Mouse (Mus musculus) kidney, postnatal 36 days (tissue): ENCODE data around the gene Dchs2.
A peak's percentile ranks its signal among the peaks of the same experiment; 100 is the strongest.
"Not testable (repeated sequence)": the region's sequence is repeated elsewhere in the genome, so short reads cannot be mapped to it uniquely, and the experiment has no call there.

ENCODE experiments used
- DNase-seq, 2 experiments: peaks; one replicate each; pipeline ENCODE4 v3.0.0; 2021 to 2022; ENCODE audit warnings: mixed read lengths in 2 of 2

Dchs2 gene

GRCm38 (mm10) chr3:83127726-83128448 is at the start of gene Dchs2:
TSS of gene Dchs2 (plus strand) at chr3:83127948.
- peak in 1 of 2 experiments; percentile 8 for DNase-seq

GRCm38 (mm10) chr3:83080567-83081055 is 47.1 kb upstream of the Dchs2 start:
- peak; percentile 54 to 83 for DNase-seq

DNA sequence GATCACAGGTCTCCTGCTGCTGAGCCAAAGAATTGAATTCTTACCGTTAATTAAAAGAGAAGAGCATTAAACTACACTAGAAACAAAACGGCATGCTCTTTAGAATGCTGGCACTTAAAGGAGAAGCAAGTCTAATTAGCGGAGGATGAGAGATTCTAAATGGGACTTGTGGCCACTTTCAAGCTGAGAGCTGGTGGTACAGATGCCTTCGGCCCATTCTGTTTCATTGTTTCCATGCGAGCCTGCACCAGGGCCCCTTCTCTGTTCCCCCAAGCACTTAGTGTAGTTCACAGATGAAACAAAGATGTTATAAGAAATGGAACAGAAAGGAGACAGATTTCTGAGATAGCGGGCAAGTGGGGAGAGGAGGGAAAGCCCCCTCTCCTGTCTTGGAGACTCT is 30.2 kb upstream of the Dchs2 start:
- DNase-seq: no peak

DNA sequence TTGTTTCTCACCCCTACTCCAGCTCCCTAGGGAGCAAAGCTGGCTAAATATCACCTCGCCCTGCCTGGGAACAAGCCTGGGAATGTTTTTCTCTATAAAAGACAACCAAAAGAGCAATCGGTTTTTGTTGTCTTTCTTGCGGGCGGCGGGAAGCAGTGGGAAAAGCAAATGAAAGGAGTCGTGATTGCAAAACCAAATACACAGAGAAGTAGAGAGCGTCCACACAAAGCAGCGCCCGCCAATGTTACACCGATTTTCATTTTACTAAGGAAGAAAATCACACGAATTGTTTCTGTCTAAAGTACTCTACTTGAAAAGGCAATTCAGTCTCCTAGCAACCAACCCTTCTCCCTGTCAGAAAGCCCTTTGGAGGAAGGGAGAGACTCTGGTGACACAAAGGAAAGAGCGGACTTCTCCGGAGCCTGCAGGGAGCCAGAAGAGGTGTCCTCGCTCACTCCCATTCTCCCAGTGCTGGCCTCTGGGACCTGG is 29.2 kb upstream of the Dchs2 start:
- no peak for DNase-seq

GRCm38 (mm10) chr3:83099139-83099538 is 28.6 kb upstream of the Dchs2 start:
- DNase-seq: no peak

- DNase-seq: no peak
Measured at GRCm38 (mm10) chr3:83099651-83100050, 28.1 kb upstream of the Dchs2 start.

DNA sequence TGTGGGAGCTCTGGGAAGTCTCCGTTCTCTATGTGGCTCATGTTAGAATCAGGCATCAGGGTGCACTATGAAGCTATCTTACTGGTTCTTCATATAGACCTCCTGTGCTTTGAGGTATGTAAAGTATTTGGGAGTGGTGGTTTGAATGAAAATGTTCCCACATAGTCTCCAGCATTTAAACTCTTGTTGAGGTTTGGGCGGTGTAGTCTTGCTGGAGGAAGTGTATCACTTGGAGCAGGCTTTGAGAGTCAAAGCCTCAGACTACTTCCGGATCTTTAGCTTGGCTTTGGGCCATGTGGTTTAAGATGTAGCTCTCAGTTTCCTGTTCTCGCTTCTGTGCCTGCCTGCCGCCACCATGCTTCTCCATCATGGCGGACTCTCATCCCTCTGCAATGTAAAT is 25.5 kb upstream of the Dchs2 start:
- DNase-seq: no peak

DNA sequence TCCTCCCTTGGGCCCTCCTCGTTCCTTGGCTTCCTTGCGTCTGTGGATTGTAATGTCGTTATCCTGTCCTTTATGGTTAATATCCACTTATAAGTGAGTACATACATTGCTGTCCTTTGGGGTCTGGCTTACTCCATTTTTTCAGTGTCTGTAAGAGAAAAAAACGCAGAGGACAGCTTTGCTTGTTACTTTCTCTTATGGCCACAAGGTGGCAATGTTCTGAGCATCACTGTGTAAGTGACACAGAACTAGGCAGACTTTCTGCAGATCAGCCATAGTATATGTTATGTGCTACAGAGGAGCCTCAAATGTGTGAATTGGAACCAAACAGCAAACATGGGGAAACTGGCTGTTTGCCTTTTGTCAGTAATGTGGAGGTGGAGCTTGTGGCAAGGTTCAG is 17.6 kb upstream of the Dchs2 start:
- peak; percentile 4 to 12 for DNase-seq

- no peak for DNase-seq
Measured at GRCm38 (mm10) chr3:83111485-83112261, 16.1 kb upstream of the Dchs2 start.

- no peak for DNase-seq
Measured at GRCm38 (mm10) chr3:83112869-83113268, 14.9 kb upstream of the Dchs2 start.

DNA sequence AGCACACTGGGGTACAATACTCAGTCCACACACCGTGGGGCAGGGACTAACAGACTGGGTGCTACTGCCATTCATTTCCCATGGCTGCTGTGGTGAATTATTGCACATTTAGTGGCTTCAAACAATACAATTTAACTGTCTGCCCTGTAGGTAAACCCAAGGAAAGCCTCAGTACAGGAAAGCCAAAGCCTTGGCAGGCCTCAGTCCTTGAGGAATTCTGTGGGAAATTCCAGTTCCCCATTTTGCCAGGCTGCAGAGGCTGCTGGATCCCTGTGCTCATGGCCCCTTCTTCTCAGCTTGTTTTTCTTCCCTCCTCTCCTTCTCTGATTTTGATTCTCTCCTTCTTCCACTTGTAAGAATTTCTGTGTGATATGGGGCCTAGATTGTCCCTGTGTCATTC is 12.8 kb upstream of the Dchs2 start:
- DNase-seq: no peak

DNA sequence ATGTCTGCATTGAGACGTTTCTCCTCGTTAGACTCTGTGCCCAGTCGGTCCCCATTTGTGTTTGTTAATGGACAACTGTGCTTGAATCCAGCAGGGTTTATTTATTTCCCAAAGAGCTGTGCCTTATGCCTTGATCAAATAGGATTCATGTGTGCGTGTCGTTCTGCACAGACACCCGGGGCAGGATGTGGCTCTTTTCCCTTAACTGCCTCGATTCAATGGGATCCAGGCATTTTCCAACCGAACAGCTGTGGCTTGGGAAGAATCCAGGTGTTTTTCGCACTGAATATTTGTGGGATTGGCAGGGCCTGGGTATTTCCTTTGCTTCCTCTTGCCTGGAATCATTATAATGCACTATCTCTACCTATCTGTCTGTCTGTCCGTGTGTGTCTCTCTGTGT is 10.2 kb upstream of the Dchs2 start:
- no peak for DNase-seq

- DNase-seq: not testable (repeated sequence)
Measured at GRCm38 (mm10) chr3:83123945-83124344, 3.8 kb upstream of the Dchs2 start.

- peak in 1 of 2 experiments; percentile 8 for DNase-seq
Measured at GRCm38 (mm10) chr3:83127088-83127725, 541 bp upstream of the Dchs2 start.

DNA sequence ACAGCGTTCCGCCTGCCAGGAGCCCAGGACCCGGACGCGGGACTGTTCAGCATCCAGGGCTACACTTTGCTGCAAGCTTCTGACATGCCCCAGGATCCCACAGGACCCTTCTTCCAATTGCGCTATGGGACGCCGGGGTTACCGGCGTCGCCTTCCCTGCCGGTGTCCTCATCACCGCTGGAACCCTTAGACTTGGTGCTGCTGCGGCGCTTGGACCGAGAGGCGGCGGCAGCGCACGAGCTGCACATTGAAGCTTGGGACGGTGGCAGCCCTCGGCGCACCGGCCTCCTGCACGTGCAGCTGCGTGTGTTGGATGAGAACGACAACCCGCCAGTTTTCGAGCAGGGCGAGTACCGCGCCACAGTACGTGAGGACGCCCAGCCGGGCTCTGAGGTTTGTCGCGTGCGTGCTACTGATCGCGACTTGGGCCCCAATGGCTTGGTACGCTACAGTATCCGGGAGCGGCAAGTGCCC is 738 bp downstream of the Dchs2 start:
- DNase-seq: peak in 1 of 2 experiments; percentile 16

GRCm38 (mm10) chr3:83129151-83129550 is 1.4 kb downstream of the Dchs2 start:
- DNase-seq: no peak

- peak in 1 of 2 experiments; percentile 3 for DNase-seq
Measured at GRCm38 (mm10) chr3:83136413-83136812, 8.7 kb downstream of the Dchs2 start.

DNA sequence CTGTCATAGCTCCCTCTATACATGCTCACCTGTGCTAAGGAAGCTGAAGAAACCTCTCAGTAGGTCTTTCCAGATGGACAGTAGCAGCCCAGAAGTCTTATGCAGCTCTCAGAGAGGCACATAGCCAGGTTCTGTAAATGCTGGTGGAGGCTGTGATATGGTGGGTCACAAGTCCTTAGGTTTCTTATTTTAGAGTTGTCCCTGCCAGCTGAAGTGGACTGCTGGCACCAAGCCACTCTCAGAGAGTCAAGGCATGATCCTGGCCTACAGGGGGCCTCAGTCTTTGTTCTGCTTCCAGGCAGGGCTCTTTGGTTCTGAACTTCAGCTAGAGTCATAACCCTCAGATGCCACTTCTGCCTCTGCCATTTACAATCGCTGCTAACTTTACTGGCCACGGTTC is 11.1 kb downstream of the Dchs2 start:
- DNase-seq: no peak

DNA sequence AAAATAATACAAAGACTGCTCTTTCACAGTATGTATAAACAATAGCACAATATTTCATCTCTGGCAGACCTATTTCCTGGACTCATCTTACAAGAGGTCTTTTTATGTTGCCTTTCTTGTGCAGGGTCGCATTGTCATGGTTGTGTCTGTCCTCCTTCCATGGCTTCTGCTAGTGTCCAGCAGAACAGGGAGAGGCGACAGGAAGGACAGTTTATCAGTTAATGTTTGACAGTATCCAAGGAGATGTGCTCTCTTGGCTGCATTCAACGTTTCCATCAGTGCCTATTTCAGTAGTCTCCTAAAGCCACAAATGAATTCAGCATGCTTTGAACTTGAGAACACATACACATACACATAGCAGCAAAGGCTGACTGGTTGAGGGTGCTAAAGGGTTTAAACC is 17.9 kb downstream of the Dchs2 start:
- no peak for DNase-seq

DNA sequence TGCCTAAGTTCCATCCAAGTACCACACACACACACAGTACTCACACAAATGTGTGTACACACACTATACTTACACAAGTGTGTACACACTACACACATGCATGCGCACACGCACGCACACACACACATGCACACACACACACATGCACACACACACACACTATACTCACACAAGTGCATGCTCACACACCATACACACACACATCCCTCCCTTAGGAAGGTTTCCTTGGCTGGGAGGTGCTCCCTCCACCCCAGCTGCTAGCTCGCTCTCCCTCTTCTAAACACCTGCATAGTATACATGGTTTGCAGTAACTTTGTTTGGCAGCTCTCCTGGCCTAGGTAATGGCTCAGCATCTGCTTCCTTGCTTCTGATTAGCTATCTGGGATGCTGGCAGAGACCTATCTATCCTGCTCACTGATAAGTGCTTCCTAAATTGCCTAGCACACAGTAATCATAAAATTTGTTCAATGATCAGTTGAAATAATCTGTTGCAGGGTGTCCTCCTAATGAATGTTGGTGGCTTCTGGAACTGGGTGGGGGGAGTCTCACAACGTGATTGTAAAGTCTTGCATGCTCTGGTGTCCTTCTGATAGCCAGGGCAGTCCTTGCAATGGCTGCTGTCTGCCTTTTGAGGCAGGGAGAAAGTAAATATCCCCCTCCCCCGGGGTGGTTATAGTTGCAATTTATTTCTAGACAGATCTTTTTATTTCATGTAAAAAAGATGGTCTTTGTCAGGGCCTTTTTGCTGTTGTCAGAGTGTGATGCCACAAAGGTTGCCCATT is 19.7 kb downstream of the Dchs2 start:
- no peak for DNase-seq

GRCm38 (mm10) chr3:83148055-83148447 is 20.3 kb downstream of the Dchs2 start:
- no peak for DNase-seq

DNA sequence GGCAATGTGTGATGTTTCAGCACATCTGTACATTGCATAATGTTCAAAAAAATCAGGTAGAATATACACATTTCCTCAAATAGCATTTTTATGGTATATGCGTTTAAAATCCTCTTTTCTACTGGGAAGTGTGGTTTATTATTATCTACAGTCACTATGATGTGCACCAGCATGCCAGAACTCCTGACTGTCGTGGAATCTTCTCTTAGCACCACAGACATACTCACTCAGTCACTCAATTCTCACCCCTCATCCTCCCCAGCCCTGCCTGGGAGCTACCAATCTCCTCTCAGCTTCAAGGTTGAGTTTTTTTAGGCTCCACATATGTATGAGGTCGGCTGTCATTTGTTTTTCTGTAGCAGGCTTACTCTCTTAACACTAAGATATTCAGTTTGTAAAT is 20.8 kb downstream of the Dchs2 start:
- no peak for DNase-seq
